Mouse (Mus musculus) bone marrow, adult 2 months (tissue): ENCODE results near the gene Crygc.

ENCODE experiments used
- CTCF ChIP-seq: fragments of 200-500 bp; IDR thresholded peaks from 2 replicates; pipeline ENCODE4 v1.5.1; 2011; ENCODE audit warnings: low read length, control low read depth; ENCODE audit not compliant: control insufficient read depth, insufficient read depth
- POLR2A ChIP-seq: fragments of 200-500 bp; IDR thresholded peaks from 2 replicates; pipeline ENCODE4 v1.6.1; 2011; ENCODE audit warnings: low read depth, mild to moderate bottlenecking, control low read depth, low read length, borderline replicate concordance; ENCODE audit not compliant: control insufficient read depth

GRCm38 (mm10) chr1:65041837-65042236 lies 31.7 kb downstream of the Crygc start:
- TF ChIP-seq CTCF, result no peak
- no peak for TF ChIP-seq POLR2A
